Mouse (Mus musculus) myocyte (in vitro differentiated cells): ENCODE measurements at regions not wholly inside any gene's neighbourhood (a gene's known extent, or its start where the extent isn't known, plus 50 kb on each side); places are given as distances from the start of the nearest gene placed in this dataset.

Experiments used
- CEBPB ChIP-seq: IDR thresholded peaks from 2 replicates; pipeline ENCODE4 v1.6.1; 2011; ENCODE audit warnings: mild to moderate bottlenecking, moderate library complexity; ENCODE audit not compliant: poor library complexity, insufficient read depth, severe bottlenecking
- E2F4 ChIP-seq: IDR thresholded peaks from one replicate; pipeline ENCODE4 v1.6.1; 2011; ENCODE audit warnings: mild to moderate bottlenecking, control low read depth, moderate library complexity; ENCODE audit not compliant: insufficient read depth
- MAX ChIP-seq: IDR thresholded peaks from one replicate; pipeline ENCODE4 v1.6.1; 2011; ENCODE audit warnings: low read depth, mild to moderate bottlenecking, control low read depth
- MYOG ChIP-seq, 3 experiments: IDR thresholded peaks; one replicate each; pipeline ENCODE4 v1.6.1; 2011; ENCODE audit warnings: control low read depth in 2 of 3, low read depth in 2 of 3, mild to moderate bottlenecking in 2 of 3; ENCODE audit not compliant: insufficient read length in 2 of 3, control insufficient read depth in 1 of 3, insufficient read depth in 1 of 3
- POLR2A ChIP-seq: IDR thresholded peaks from one replicate; pipeline ENCODE4 v1.6.1; 2011; ENCODE audit warnings: low read depth, mild to moderate bottlenecking, control low read depth, moderate library complexity; ENCODE audit not compliant: insufficient read length
- POLR2AphosphoS2 ChIP-seq: IDR thresholded peaks from one replicate; pipeline ENCODE4 v1.6.1; 2011; ENCODE audit warnings: low read depth, control low read depth; ENCODE audit not compliant: insufficient read length
- REST ChIP-seq: IDR thresholded peaks from one replicate; pipeline ENCODE4 v1.6.1; 2011; ENCODE audit warnings: mild to moderate bottlenecking, control low read depth, moderate library complexity; ENCODE audit not compliant: insufficient read depth, insufficient read length
- TCF12 ChIP-seq: IDR thresholded peaks from one replicate; pipeline ENCODE4 v1.6.1; 2011; ENCODE audit warnings: mild to moderate bottlenecking, control low read depth; ENCODE audit not compliant: poor library complexity, insufficient read depth, severe bottlenecking

GRCm38 (mm10) chr3:42214624-42215276 is 472.3 kb downstream of the D3Ertd751e start:
- no peak for TF ChIP-seq E2F4
- TF ChIP-seq MAX = no peak
- no peak for TF ChIP-seq POLR2A
- no peak for TF ChIP-seq CEBPB
- no peak for TF ChIP-seq REST
- no peak for TF ChIP-seq TCF12
- no peak for TF ChIP-seq POLR2AphosphoS2
- TF ChIP-seq MYOG (IDR thresholded peaks at IDR 0.05; ENCODE audit: control insufficient read depth in 1 of 3, insufficient read depth in 1 of 3, insufficient read length in 2 of 3, low read depth in 2 of 3) = no peak
